Mouse (Mus musculus) inflammation-experienced regulatory T-cells (primary cell): Measurements from ENCODE around the gene Ctdspl. TPM values are rescaled to one million over a fixed set of nuclear protein-coding genes. Genes with fewer than 3 reads are reported as not detected.

Source experiments
- polyA plus RNA-seq, 2 experiments: library from polyadenylated mRNA; unstranded; fragments of 100-300 nt; shearing (Covaris generic); gene quantifications; one replicate each; pipeline ENCODE4 v1.2.1; 2017

Gene Ctdspl
- 1 to 10 TPM; 1.6 to 5.0 TPM for polyA plus RNA-seq

GRCm38 (mm10) chr9:118926111-118926650 is at the start of gene Ctdspl:
TSS of gene Ctdspl (plus strand) at chr9:118926453.

GRCm38 (mm10) chr9:119052154-119052944 is 126.1 kb downstream of the Ctdspl start, which contains the start of gene Vill:
TSS of gene Vill (plus strand) at chr9:119052778.

Other genes starting within 250 kb of the Ctdspl start
- 10 to 100 TPM in 1 of 2 experiments, 1 to 10 TPM in 1; 7.1 to 28.8 TPM for gene Vill, start 126.3 kb downstream of the Ctdspl start, polyA plus RNA-seq
- 10 to 100 TPM in 1 of 2 experiments, 1 to 10 TPM in 1; 5.6 to 10.4 TPM for gene Plcd1, start 167.0 kb downstream of the Ctdspl start, polyA plus RNA-seq
- gene Dlec1, start 176.0 kb downstream of the Ctdspl start, polyA plus RNA-seq = 1 to 10 TPM in 1 of 2 experiments, under 1 TPM in 1; 0.70 to 1.2 TPM
- gene Acaa1b, start 230.6 kb downstream of the Ctdspl start, polyA plus RNA-seq = 1 to 10 TPM in 1 of 2 experiments, under 1 TPM in 1; 0.17 to 1.1 TPM
- under 1 TPM in 1 of 2 experiments, not detected in 1; 0.15 TPM for gene Gm47289, start 232.7 kb downstream of the Ctdspl start, polyA plus RNA-seq